Mouse (Mus musculus) forebrain, embryonic 15.5 days (tissue): ENCODE measurements around the gene Slc24a2. TPM values are rescaled to one million over a fixed set of nuclear protein-coding genes. Genes with fewer than 3 reads are reported as not detected.

Experiments used
- ATAC-seq: fragments of 200-750 bp; cut with Nextera tagmentation; replicated peaks from 2 replicates; pipeline ENCODE4 v1.8.0; 2017; ENCODE audit warnings: mild to moderate bottlenecking, moderate TSS enrichment, moderate library complexity
- H3K27ac ChIP-seq: fragments of 300-500 bp; sonication (generic); replicated peaks from 2 replicates; pipeline ENCODE4 v1.5.1; 2015; ENCODE audit warnings: mild to moderate bottlenecking, inconsistent platforms
- H3K27me3 ChIP-seq: fragments of 300-500 bp; sonication (generic); 2 replicates; pipeline ENCODE4 v1.6.1; 2015; ENCODE audit warnings: inconsistent platforms
- H3K36me3 ChIP-seq: fragments of 300-500 bp; sonication (generic); 2 replicates; pipeline ENCODE4 v1.6.1; 2015; ENCODE audit warnings: mild to moderate bottlenecking, inconsistent platforms
- H3K4me1 ChIP-seq: fragments of 300-500 bp; sonication (generic); 2 replicates; pipeline ENCODE4 v1.6.1; 2015; ENCODE audit warnings: inconsistent platforms
- H3K4me2 ChIP-seq: fragments of 300-500 bp; sonication (generic); replicated peaks from 2 replicates; pipeline ENCODE4 v1.6.1; 2015; ENCODE audit warnings: mild to moderate bottlenecking, inconsistent platforms
- H3K4me3 ChIP-seq: fragments of 300-500 bp; sonication (generic); 2 replicates; pipeline ENCODE4 v1.5.1; 2015; ENCODE audit warnings: mild to moderate bottlenecking, inconsistent platforms
- H3K9ac ChIP-seq: fragments of 300-500 bp; sonication (generic); replicated peaks from 2 replicates; pipeline ENCODE4 v1.6.1; 2015; ENCODE audit warnings: mild to moderate bottlenecking, inconsistent platforms
- H3K9me3 ChIP-seq: fragments of 300-500 bp; sonication (generic); 2 replicates; pipeline ENCODE4 v1.6.1; 2016; ENCODE audit warnings: inconsistent platforms
- WGBS: fragments of 180-500 bp; shearing (Covaris S2); methylation state at CpG from one replicate; pipeline ENCODE4 v1.1.7; 2015; ENCODE audit warnings: mixed read lengths; 5-methylcytosine and 5-hydroxymethylcytosine counted together
- polyA plus RNA-seq: library from polyadenylated mRNA; unstranded; fragments of >200 nt; fragmentation: Nextera tagmentation; extraction: Ambion mirVana; gene quantifications from 2 replicates; pipeline ENCODE4 v1.2.1, GENCODE M21; 2015

Slc24a2 gene
- polyA plus RNA-seq, 1 experiment from 2014 or later: 2.2 TPM

GRCm38 (mm10) chr4:87068121-87068520, 162.2 kb downstream of the Slc24a2 start:
- 50% methylated on average over 3 of the region's 3 CpGs for WGBS
- no peak overlapping the region for H3K27ac ChIP-seq
- H3K4me2 ChIP-seq: no peak overlapping the region
- no peaks in the 10 kb centered on the region for H3K9me3 ChIP-seq
- no peaks in the 10 kb centered on the region for H3K36me3 ChIP-seq
- no peak overlapping the region for H3K4me3 ChIP-seq
- peaks cover 12% of the 10 kb centered on the region for H3K4me1 ChIP-seq
- no peaks in the 10 kb centered on the region for H3K27me3 ChIP-seq
- no peak overlapping the region for H3K9ac ChIP-seq
- no peak for ATAC-seq

GRCm38 (mm10) chr4:87065227-87065626, 165.1 kb downstream of the Slc24a2 start:
- Histone ChIP-seq H3K4me3 (no peak overlapping the region), H3K4me1 (peaks cover 29% of the 10 kb centered on the region), H3K4me2 (no peak overlapping the region), H3K27me3 (no peaks in the 10 kb centered on the region), H3K27ac (no peak overlapping the region), H3K9me3 (no peaks in the 10 kb centered on the region), H3K9ac (no peak overlapping the region), H3K36me3 (no peaks in the 10 kb centered on the region)
- WGBS: 79% methylated on average over 5 of the region's 5 CpGs
- ATAC-seq: no peak

GRCm38 (mm10) chr4:87064561-87064960, 165.7 kb downstream of the Slc24a2 start:
- 55% methylated on average over 2 of the region's 2 CpGs for WGBS
- no peak for ATAC-seq
- Histone ChIP-seq H3K9me3 (no peaks in the 10 kb centered on the region), H3K36me3 (no peaks in the 10 kb centered on the region), H3K27ac (no peak overlapping the region), H3K27me3 (no peaks in the 10 kb centered on the region), H3K4me2 (no peak overlapping the region), H3K4me1 (peaks cover 29% of the 10 kb centered on the region), H3K9ac (no peak overlapping the region), H3K4me3 (no peak overlapping the region)

- H3K36me3 ChIP-seq: no peaks in the 10 kb centered on the region
- H3K27me3 ChIP-seq: no peaks in the 10 kb centered on the region
- peaks cover 32% of the 10 kb centered on the region for H3K4me1 ChIP-seq
- no peaks in the 10 kb centered on the region for H3K9me3 ChIP-seq
- 41% methylated on average over 6 of the region's 6 CpGs for WGBS
- no peak overlapping the region for H3K9ac ChIP-seq
- ATAC-seq: peak; percentile 83
- peak overlapping the region; percentile 32 for H3K27ac ChIP-seq
- no peak overlapping the region for H3K4me3 ChIP-seq
- H3K4me2 ChIP-seq: no peak overlapping the region
These were observed 167.5 kb downstream of the Slc24a2 start for GRCm38 (mm10) chr4:87062771-87063253.

- H3K9me3 ChIP-seq: no peaks in the 10 kb centered on the region
- H3K4me3 ChIP-seq: no peak overlapping the region
- no peaks in the 10 kb centered on the region for H3K27me3 ChIP-seq
- no peak for ATAC-seq
- H3K36me3 ChIP-seq: no peaks in the 10 kb centered on the region
- no peak overlapping the region for H3K4me2 ChIP-seq
- H3K9ac ChIP-seq: no peak overlapping the region
- peaks cover 32% of the 10 kb centered on the region for H3K4me1 ChIP-seq
- WGBS: 56% methylated on average over 2 of the region's 2 CpGs
- no peak overlapping the region for H3K27ac ChIP-seq
These were observed 168.6 kb downstream of the Slc24a2 start for GRCm38 (mm10) chr4:87061696-87062095.

GRCm38 (mm10) chr4:87057572-87057971, 172.7 kb downstream of the Slc24a2 start:
- Histone ChIP-seq H3K27ac (no peak overlapping the region), H3K4me2 (no peak overlapping the region), H3K36me3 (no peaks in the 10 kb centered on the region), H3K4me1 (peaks cover 14% of the 10 kb centered on the region), H3K27me3 (no peaks in the 10 kb centered on the region), H3K9me3 (no peaks in the 10 kb centered on the region), H3K4me3 (no peak overlapping the region), H3K9ac (no peak overlapping the region)
- peak; percentile 73 for ATAC-seq
- 32% methylated on average over 3 of the region's 3 CpGs for WGBS

GRCm38 (mm10) chr4:87055768-87056167, 174.5 kb downstream of the Slc24a2 start:
- 0 out of 2 replicates have a peak, but pooled peaks cover 3% of the 10 kb centered on the region for H3K4me1 ChIP-seq
- H3K27ac ChIP-seq: no peak overlapping the region
- no peaks in the 10 kb centered on the region for H3K27me3 ChIP-seq
- H3K4me3 ChIP-seq: no peak overlapping the region
- H3K9ac ChIP-seq: no peak overlapping the region
- no peak for ATAC-seq
- WGBS: 84% methylated on average over 7 of the region's 7 CpGs
- H3K9me3 ChIP-seq: no peaks in the 10 kb centered on the region
- H3K36me3 ChIP-seq: no peaks in the 10 kb centered on the region
- no peak overlapping the region for H3K4me2 ChIP-seq

- no peak for ATAC-seq
- Histone ChIP-seq H3K9me3 (no peaks in the 10 kb centered on the region), H3K27ac (no peak overlapping the region), H3K4me2 (no peak overlapping the region), H3K9ac (no peak overlapping the region), H3K36me3 (no peaks in the 10 kb centered on the region), H3K4me1 (0 out of 2 replicates have a peak, but pooled peaks cover under 1% of the 10 kb centered on the region), H3K4me3 (no peak overlapping the region), H3K27me3 (no peaks in the 10 kb centered on the region)
- WGBS: 96% methylated on average over 5 of the region's 5 CpGs
These were observed 177.4 kb downstream of the Slc24a2 start for GRCm38 (mm10) chr4:87052881-87053280.

- H3K27me3 ChIP-seq: no peaks in the 10 kb centered on the region
- no peak overlapping the region for H3K4me3 ChIP-seq
- H3K4me1 ChIP-seq: no peaks in the 10 kb centered on the region
- H3K36me3 ChIP-seq: no peaks in the 10 kb centered on the region
- H3K4me2 ChIP-seq: no peak overlapping the region
- H3K9ac ChIP-seq: no peak overlapping the region
- no peak for ATAC-seq
- H3K27ac ChIP-seq: no peak overlapping the region
- H3K9me3 ChIP-seq: no peaks in the 10 kb centered on the region
- WGBS: 77% methylated on average over 3 of the region's 3 CpGs
These were observed 181.2 kb downstream of the Slc24a2 start for GRCm38 (mm10) chr4:87049061-87049460.

- no peak overlapping the region for H3K4me2 ChIP-seq
- no peak overlapping the region for H3K27ac ChIP-seq
- no peaks in the 10 kb centered on the region for H3K27me3 ChIP-seq
- no peak for ATAC-seq
- WGBS: 90% methylated on average over 2 of the region's 2 CpGs
- H3K9ac ChIP-seq: no peak overlapping the region
- H3K4me3 ChIP-seq: no peak overlapping the region
- H3K36me3 ChIP-seq: no peaks in the 10 kb centered on the region
- H3K4me1 ChIP-seq: no peaks in the 10 kb centered on the region
- H3K9me3 ChIP-seq: no peaks in the 10 kb centered on the region
These were observed 183.1 kb downstream of the Slc24a2 start for GRCm38 (mm10) chr4:87047131-87047530.

GRCm38 (mm10) chr4:87043296-87043695, 187.0 kb downstream of the Slc24a2 start:
- Histone ChIP-seq H3K27ac (no peak overlapping the region), H3K36me3 (no peaks in the 10 kb centered on the region), H3K9me3 (no peaks in the 10 kb centered on the region), H3K4me3 (no peak overlapping the region), H3K27me3 (no peaks in the 10 kb centered on the region), H3K4me2 (no peak overlapping the region), H3K9ac (no peak overlapping the region), H3K4me1 (peaks cover 11% of the 10 kb centered on the region)
- WGBS: 73% methylated on average over 9 of the region's 9 CpGs
- ATAC-seq: no peak

- Histone ChIP-seq H3K4me1 (peaks cover 11% of the 10 kb centered on the region), H3K9ac (no peak overlapping the region), H3K27ac (peak overlapping the region; percentile 78), H3K9me3 (no peaks in the 10 kb centered on the region), H3K36me3 (no peaks in the 10 kb centered on the region), H3K4me2 (0 out of 2 replicates have a peak overlapping the region, but pooled peaks have one; percentile 8), H3K27me3 (no peaks in the 10 kb centered on the region), H3K4me3 (no peak overlapping the region)
- peak; percentile 87 for ATAC-seq
- WGBS: 56% methylated on average over 7 of the region's 7 CpGs
These were observed 188.8 kb downstream of the Slc24a2 start for GRCm38 (mm10) chr4:87041412-87041997.

GRCm38 (mm10) chr4:87037592-87037991, 192.7 kb downstream of the Slc24a2 start:
- Histone ChIP-seq H3K36me3 (no peaks in the 10 kb centered on the region), H3K4me2 (no peak overlapping the region), H3K4me3 (no peak overlapping the region), H3K27me3 (no peaks in the 10 kb centered on the region), H3K9me3 (no peaks in the 10 kb centered on the region), H3K4me1 (peaks cover 11% of the 10 kb centered on the region), H3K9ac (no peak overlapping the region), H3K27ac (no peak overlapping the region)
- WGBS: 71% methylated on average over 4 of the region's 4 CpGs
- ATAC-seq: no peak
